Mouse (Mus musculus): Measurements from ENCODE around the gene Mknk2. TPM values are rescaled to one million over a fixed set of nuclear protein-coding genes. Genes with fewer than 3 reads are reported as not detected.

Mknk2 gene
- polyA plus RNA-seq (2012; rRNA removed): 129 and 137 TPM in 2 replicates

GRCm38 (mm10) chr10:80677942-80678436 lies at the start of gene Mknk2:
TSS of gene Mknk2 (minus strand) at chr10:80678112.
- DNase-seq (ENCODE audit: low spot score): peak; percentile 87

GRCm38 (mm10) chr10:80717281-80717680 lies 39.4 kb upstream of the Mknk2 start:
- DNase-seq (ENCODE audit: low spot score): no peak

- no peak for DNase-seq (ENCODE audit: low spot score)
These were observed 32.9 kb upstream of the Mknk2 start for GRCm38 (mm10) chr10:80710834-80711233.

GRCm38 (mm10) chr10:80705479-80705878 lies 27.6 kb upstream of the Mknk2 start:
- no peak for DNase-seq (ENCODE audit: low spot score)

- no peak for DNase-seq (ENCODE audit: low spot score)
These were observed 27.1 kb upstream of the Mknk2 start for GRCm38 (mm10) chr10:80705033-80705432.

- no peak for DNase-seq (ENCODE audit: low spot score)
These were observed 26.5 kb upstream of the Mknk2 start for GRCm38 (mm10) chr10:80704418-80704817.

GRCm38 (mm10) chr10:80703643-80704042 lies 25.7 kb upstream of the Mknk2 start:
- no peak for DNase-seq (ENCODE audit: low spot score)

- DNase-seq (ENCODE audit: low spot score): peak; percentile 91
These were observed 24.9 kb upstream of the Mknk2 start for GRCm38 (mm10) chr10:80702536-80703390.

GRCm38 (mm10) chr10:80701721-80702535 lies 24.0 kb upstream of the Mknk2 start, which contains the start of the genes Mob3a and Izumo4:
TSS of gene Mob3a (minus strand) at chr10:80701977.
TSS of gene Izumo4 (plus strand) at chr10:80702184.
- DNase-seq (ENCODE audit: low spot score): peak; percentile 97

- no peak for DNase-seq (ENCODE audit: low spot score)
These were observed 22.8 kb upstream of the Mknk2 start for GRCm38 (mm10) chr10:80700732-80701131.

- no peak for DNase-seq (ENCODE audit: low spot score)
These were observed 22.2 kb upstream of the Mknk2 start for GRCm38 (mm10) chr10:80700038-80700504.

GRCm38 (mm10) chr10:80698605-80699004 lies 20.7 kb upstream of the Mknk2 start:
- DNase-seq (ENCODE audit: low spot score): no peak

- DNase-seq (ENCODE audit: low spot score): no peak
These were observed 19.9 kb upstream of the Mknk2 start for GRCm38 (mm10) chr10:80697812-80698211.

- DNase-seq (ENCODE audit: low spot score): no peak
These were observed 19.5 kb upstream of the Mknk2 start for GRCm38 (mm10) chr10:80697393-80697787.

- no peak for DNase-seq (ENCODE audit: low spot score)
These were observed 18.8 kb upstream of the Mknk2 start for GRCm38 (mm10) chr10:80696502-80697392.

- no peak for DNase-seq (ENCODE audit: low spot score)
These were observed 18.0 kb upstream of the Mknk2 start for GRCm38 (mm10) chr10:80695801-80696501.

GRCm38 (mm10) chr10:80695186-80695585 lies 17.3 kb upstream of the Mknk2 start:
- DNase-seq (ENCODE audit: low spot score): no peak

GRCm38 (mm10) chr10:80694159-80694938 lies 16.4 kb upstream of the Mknk2 start:
- no peak for DNase-seq (ENCODE audit: low spot score)

GRCm38 (mm10) chr10:80693401-80694045 lies 15.6 kb upstream of the Mknk2 start:
- DNase-seq (ENCODE audit: low spot score): no peak
